Mouse (Mus musculus) layer of hippocampus, postnatal 36 days (tissue): ENCODE results near the gene Dnajc5. TPM values are rescaled to one million over a fixed set of nuclear protein-coding genes. Genes with fewer than 3 reads are reported as not detected.

Experiments
- microRNA-seq, 2 experiments: library from miRNA; unstranded; fragments of <30 nt; microRNA quantifications; one replicate each; pipeline ENCODE4 v1.2.0; 2021
- total RNA-seq, 2 experiments: library from RNA; stranded (reverse); gene quantifications; 2 replicates each; pipeline ENCODE4 v1.2.3; 2021

Dnajc5 gene
- total RNA-seq, 2 experiments from 2014 or later: 252 to 275 TPM

Small RNA genes within 50 kb of the gene (microRNA-seq; reads per million reads assigned to microRNA genes)
- 0 reads per million in 2 experiments for gene Mir7006

Other genes starting within 250 kb of the Dnajc5 start
- gene Gmeb2, start 232.4 kb upstream of the Dnajc5 start, total RNA-seq: 10 to 100 TPM; 17.1 to 17.4 TPM
- 100 to 1,000 TPM; 562 to 666 TPM for gene Stmn3, start 206.0 kb upstream of the Dnajc5 start, total RNA-seq
- gene Rtel1, start 200.7 kb upstream of the Dnajc5 start, total RNA-seq: 10 to 100 TPM; 34.1 to 35.2 TPM
- 10 to 100 TPM; 77.5 to 83.5 TPM for gene Zgpat, start 155.6 kb upstream of the Dnajc5 start, total RNA-seq
- gene Arfrp1, start 155.1 kb upstream of the Dnajc5 start, total RNA-seq: 10 to 100 TPM; 48.4 to 53.8 TPM
- gene Lime1, start 140.4 kb upstream of the Dnajc5 start, total RNA-seq: 10 to 100 TPM; 38.5 to 52.5 TPM
- 1 to 10 TPM; 5.8 to 6.2 TPM for gene Zbtb46, start 61.1 kb upstream of the Dnajc5 start, total RNA-seq
- not detected for gene Abhd16b, start 27.3 kb upstream of the Dnajc5 start, total RNA-seq
- 10 to 100 TPM; 77.7 to 87.1 TPM for gene Tpd52l2, start 23.3 kb upstream of the Dnajc5 start, total RNA-seq
- 10 to 100 TPM; 59.6 to 60.7 TPM for gene Uckl1, start 64.4 kb downstream of the Dnajc5 start, total RNA-seq
- gene Prpf6, start 71.4 kb downstream of the Dnajc5 start, total RNA-seq: 10 to 100 TPM; 55.7 to 58.1 TPM
- 100 to 1,000 TPM in 1 of 2 experiments, 10 to 100 TPM in 1; 96.3 to 101 TPM for gene Zfp512b, start 72.3 kb downstream of the Dnajc5 start, total RNA-seq
- 10 to 100 TPM; 14.3 to 16.4 TPM for gene Samd10, start 78.7 kb downstream of the Dnajc5 start, total RNA-seq
- gene Gm29797, start 136.5 kb downstream of the Dnajc5 start, total RNA-seq: 1 to 10 TPM; 1.1 to 1.6 TPM
- gene Sox18, start 151.2 kb downstream of the Dnajc5 start, total RNA-seq: 10 to 100 TPM in 1 of 2 experiments, 1 to 10 TPM in 1; 8.3 to 11.1 TPM
- 10 to 100 TPM; 60.6 to 62.0 TPM for gene Tcea2, start 159.8 kb downstream of the Dnajc5 start, total RNA-seq
- gene Rgs19, start 173.5 kb downstream of the Dnajc5 start, total RNA-seq: 10 to 100 TPM; 44.0 to 44.1 TPM
- gene Lkaaear1, start 178.0 kb downstream of the Dnajc5 start, total RNA-seq: not detected
- gene Oprl1, start 194.5 kb downstream of the Dnajc5 start, total RNA-seq: 10 to 100 TPM; 47.7 to 56.7 TPM
- gene Myt1, start 242.8 kb downstream of the Dnajc5 start, total RNA-seq: 10 to 100 TPM; 26.3 to 27.8 TPM